Mouse (Mus musculus): ENCODE results near the gene Usp21.
A peak's percentile ranks its signal among the peaks of the same experiment; 100 is the strongest.
"Not testable (repeated sequence)": the region's sequence is repeated elsewhere in the genome, so short reads cannot be mapped to it uniquely, and the experiment has no call there.

Usp21 gene

DNA sequence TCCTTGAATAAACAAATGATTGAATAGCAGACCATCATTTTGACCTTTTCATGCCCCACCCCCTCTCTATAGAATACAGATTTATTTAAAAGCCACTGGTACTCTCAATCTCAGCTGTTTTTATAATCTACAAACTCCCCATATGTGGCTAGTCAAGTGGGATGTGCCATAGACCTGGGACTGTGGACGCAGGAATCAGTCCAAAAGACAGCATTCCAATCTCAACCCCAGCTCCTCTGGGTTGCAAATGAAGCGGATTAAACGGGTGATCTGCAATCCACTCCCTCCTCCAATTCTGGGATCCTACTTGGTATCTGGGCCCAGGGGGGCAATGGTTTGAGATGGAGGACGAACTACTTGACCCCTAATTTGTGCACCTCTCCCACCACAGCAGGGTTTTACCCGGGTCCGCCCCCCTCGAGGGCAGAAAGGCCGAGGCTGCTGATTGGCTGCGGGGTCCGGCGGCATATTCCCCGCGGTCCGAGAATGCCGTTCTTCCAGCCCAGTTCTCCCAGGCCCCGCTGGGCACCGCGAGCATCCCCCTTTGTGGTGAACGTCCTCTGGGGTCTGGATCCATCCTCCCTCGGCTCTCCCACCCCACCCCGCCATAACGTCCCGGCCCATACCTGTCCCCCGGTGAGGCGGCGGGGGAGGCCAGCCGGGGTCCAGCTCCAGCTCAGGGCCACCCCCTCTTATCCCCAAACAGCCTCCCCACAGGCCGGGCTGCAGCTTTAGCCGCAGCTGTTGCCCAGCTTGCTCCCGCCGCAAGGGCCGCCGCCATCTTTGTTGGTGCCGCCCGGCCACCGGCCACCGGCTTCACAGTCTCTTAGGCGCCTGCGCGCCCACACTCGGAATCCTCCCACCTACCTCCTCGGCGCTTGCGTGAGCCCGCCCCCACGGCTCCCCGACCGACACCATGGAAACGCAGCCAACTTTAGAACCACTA lies at the start of gene Usp21:
TSS of gene Usp21 (minus strand) at position 856 of the 946 bp plus-strand sequence.
- peak; percentile 95 for DNase-seq (ENCODE audit: low spot score)

DNA sequence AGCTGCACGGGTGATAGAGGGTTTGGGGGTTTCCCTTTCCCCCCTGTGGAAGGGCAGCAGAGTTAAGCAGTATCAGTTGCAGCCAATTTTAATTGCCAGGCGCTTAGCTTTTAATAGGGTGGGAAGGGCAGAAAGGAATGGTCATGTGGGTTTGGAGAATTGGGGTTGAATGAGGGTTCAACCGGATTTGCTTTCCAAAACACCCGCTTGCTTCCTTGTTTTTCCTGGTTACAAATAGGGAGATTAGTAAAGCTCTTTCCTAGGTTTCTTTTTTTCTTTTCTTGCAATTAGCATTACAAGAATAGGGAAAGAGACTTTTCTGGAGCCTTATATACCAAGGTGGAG lies 42.4 kb upstream of the Usp21 start:
- no peak for DNase-seq (ENCODE audit: low spot score)

DNA sequence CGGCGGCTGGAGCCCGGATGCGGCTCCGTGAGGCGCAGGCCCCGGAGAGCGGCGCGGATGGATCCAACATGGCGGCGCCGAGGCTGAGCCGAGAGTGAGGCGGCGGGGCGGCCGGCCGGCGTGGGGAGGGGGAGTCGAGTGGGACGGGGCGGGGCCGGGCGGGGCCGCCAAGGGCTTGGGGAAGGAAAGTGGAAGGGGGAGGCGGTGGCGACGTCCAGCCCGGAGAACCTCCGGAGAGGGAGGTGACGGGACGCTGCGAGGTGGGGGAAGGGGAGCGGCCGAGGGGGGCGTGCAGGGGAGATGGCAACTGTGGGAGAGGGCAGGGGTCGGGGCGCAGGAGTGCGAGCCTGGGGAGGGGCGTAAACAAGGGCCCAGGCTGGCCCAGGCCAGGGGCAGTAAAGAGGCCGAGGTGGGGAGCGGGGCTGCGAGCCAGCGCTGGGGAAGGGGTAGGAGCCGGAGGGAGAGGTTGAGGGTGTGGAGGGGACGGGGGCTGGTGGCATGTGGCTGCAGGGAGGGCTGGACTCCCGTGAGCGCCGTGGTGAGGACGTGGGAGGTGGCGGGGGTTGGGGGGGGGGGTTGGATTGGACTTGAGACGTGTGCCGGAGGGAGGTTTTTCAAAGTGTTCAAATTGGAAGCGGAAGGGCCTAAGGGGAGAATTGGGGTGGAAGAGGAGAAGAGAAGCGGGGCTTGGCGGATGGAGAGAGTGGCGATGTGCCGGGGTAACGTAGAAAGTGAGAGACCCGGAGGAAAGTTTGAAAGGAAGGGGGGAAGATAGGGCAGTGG lies 41.8 kb upstream of the Usp21 start:
- DNase-seq (ENCODE audit: low spot score), result peak; percentile 96

DNA sequence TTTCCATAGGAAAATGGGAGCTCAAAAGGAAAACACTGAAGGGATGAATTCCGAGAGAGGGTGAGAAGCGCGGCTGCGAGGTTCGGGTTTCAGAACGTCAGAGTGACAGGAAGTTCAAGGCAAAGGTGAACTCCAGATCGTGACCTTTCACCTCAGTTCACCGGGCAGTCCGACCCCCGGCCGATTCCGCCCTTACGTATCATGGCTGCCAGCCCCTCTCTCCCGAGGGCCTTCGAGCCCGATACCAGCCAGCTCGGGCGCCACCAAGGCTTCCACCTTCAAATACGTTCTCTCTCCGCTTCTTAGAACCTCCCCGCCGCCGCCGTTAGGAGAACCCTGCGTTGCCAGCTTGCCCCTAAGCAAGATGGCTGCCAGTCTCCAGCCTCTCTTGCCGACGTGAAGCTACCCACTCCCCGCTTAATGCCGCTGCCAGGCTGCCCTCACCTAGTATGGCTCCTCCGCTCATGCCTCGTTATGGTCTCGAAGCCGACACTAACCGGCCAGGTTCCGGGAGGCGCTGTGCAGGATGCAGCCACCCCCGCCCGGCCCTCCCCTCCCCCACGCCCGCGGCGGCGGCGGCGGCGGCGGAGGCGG lies 41.1 kb upstream of the Usp21 start, which contains the start of gene Dedd:
TSS of gene Dedd (plus strand) at position 307 of the 594 bp plus-strand sequence.
- DNase-seq (ENCODE audit: low spot score), result peak; percentile 97

DNA sequence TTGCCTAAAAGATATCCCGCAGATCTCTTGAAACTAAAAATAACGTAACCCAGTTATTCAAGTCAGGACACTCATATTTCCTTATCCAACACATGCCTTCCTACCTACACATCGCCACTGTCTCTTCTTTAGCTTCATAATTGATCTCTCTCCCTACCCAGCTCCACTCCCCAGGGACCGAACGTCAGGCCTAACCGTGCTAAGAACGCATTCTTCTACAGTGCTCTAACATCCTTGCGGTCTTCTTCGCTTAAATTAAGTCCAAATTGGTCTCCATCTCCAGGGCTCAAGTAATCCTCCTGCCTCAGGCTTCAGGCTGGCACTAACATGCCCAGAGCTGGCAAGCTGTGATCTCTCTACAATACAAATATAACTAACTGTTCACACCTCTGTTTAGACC lies 40.5 kb upstream of the Usp21 start:
- DNase-seq (ENCODE audit: low spot score), result peak; percentile 71

DNA sequence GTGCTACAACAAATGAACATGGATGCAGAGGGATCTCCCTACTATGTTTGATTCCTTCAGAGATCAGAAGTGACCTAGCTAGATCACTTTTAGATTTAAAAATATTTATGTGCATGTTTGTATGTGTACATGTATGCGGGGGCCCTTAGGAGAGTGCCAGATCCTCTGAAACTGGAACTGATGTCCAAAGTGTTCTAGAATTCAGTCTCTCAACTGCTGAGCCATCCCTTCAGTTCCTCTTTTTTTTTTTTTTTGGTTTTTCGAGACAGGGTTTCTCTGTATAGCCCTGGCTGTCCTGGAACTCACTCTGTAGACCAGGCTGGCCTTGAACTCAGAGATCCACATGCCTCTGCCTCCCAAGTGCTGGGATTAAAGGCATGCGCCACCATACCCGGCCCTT lies 38.8 kb upstream of the Usp21 start:
- not testable (repeated sequence) for DNase-seq (ENCODE audit: low spot score)

- no peak for DNase-seq (ENCODE audit: low spot score)
Observed at GRCm38 (mm10) chr1:171325571-171325970, 37.8 kb upstream of the Usp21 start.

GRCm38 (mm10) chr1:171322012-171322411 lies 34.2 kb upstream of the Usp21 start:
- no peak for DNase-seq (ENCODE audit: low spot score)

GRCm38 (mm10) chr1:171321415-171321814 lies 33.6 kb upstream of the Usp21 start:
- peak; percentile 67 for DNase-seq (ENCODE audit: low spot score)

- DNase-seq (ENCODE audit: low spot score), result no peak
Observed at GRCm38 (mm10) chr1:171320151-171320550, 32.4 kb upstream of the Usp21 start.

- no peak for DNase-seq (ENCODE audit: low spot score)
Observed at GRCm38 (mm10) chr1:171319748-171320147, 32.0 kb upstream of the Usp21 start.

DNA sequence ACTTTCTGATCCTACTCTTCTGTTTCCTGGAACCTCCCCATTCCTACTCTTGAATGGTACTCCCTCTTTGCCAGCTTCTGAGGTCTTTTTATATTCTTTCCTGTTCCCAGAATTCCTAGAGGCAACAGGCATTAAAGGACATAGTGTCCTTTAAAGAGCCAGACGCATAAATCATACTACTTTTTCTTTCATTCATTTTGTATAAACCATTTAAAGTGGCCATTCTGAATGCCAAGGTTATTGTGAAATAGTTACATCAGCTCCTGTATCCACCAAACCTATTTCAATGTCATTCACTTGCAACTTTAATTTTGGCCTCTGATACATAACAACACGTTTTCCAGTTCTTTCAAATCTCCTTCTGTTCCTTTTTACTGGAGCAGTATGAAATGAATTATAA lies 21.5 kb upstream of the Usp21 start:
- no peak for DNase-seq (ENCODE audit: low spot score)

- not testable (repeated sequence) for DNase-seq (ENCODE audit: low spot score)
Observed at GRCm38 (mm10) chr1:171306157-171306556, 18.4 kb upstream of the Usp21 start.

- no peak for DNase-seq (ENCODE audit: low spot score)
Observed at GRCm38 (mm10) chr1:171298226-171298625, 10.4 kb upstream of the Usp21 start.

DNA sequence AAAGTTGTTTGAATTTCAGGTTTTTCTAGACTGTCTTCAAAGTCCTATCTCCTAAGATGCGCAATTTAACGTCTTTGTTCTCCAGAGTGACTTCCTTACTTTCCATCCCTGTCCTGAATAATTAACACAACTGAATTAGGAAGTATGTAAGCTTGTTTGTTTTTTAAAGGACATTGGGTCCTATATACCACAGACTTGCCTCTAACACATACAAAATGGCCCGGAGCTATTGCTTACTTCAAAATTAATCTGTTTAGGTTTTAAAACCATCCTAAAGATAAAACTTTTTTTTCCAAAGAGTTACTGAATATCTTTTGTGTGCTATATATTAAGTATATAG lies 7.2 kb upstream of the Usp21 start:
- DNase-seq (ENCODE audit: low spot score), result no peak

DNA sequence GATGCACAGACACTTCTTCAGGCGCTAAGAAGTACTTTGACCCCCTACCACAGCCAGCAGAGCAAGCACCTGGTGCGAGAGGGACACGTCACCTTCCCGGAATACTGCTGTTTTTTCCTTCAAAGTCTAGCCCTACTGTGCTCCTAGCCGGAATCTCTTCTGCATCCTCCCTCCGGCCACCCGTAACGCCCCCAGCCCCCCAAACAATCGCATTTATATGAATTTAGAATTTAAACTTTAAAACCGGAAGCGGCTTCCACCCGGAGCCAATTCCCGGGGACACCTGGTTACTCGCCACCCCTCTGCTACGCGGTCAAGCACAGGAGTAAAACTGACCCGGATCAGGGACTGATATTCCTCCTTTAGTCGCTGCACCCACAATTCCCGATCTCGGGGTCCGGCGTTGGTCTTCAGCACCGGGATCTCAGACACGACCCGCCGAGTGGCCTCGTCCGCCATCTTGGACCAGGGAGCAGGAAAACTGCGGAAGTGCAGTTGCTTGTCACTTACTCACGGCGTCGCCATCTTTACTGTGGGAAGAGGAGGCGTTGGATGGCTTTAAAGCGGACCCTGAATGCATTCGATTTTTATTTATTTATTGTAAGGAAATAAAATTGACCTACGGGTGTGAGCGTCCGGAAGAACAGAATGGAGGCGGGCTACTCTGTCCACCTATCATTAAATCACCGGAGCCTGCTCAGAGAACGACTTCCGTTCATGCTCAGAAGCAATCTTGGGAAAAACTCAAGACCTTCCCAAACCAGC lies 6.7 kb upstream of the Usp21 start, which contains the start of gene Ufc1:
TSS of gene Ufc1 (minus strand) at position 727 of the 765 bp plus-strand sequence.
- DNase-seq (ENCODE audit: low spot score), result peak; percentile 92

DNA sequence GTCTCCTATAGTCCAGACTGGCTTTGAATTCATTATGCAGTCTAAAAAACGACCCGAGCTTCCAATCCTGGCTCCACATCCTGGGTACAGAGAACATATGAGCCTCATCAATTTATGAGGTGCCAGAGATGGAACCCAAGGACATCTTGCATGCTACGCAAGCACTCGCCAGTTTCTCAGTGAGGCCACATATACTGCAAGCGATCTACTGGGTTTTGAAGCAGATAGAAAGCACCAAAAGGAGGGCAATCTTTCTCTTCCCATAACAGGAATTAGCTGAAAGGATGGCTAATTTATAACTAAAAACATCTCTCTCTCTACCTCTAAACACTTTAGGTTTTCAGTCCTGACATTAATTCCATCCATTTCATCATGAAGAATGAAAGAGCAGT lies 6.1 kb upstream of the Usp21 start:
- DNase-seq (ENCODE audit: low spot score), result peak; percentile 54

- DNase-seq (ENCODE audit: low spot score), result peak; percentile 45
Observed at GRCm38 (mm10) chr1:171293351-171293750, 5.6 kb upstream of the Usp21 start.

- no peak for DNase-seq (ENCODE audit: low spot score)
Observed at GRCm38 (mm10) chr1:171288328-171288727, 537 bp upstream of the Usp21 start.

DNA sequence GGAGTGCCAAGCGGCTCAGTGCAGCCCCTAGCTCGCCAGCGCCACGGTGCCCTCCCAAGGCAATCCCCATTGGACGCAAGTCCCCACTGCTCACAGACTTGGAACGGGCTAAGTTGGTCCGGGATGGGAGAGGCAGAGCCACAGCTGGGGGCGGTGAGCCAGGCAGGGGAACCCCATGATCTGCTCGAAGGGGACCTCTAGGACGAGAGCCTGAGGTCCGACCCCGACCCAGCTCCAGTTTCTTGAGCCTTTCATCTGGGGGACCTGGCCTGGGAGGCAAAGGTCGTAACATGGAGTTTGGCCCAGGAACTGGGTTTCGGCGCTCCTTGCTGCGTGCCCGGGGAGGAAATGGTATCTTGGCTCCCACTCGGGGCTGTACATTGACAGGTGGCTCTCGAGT lies 1.3 kb downstream of the Usp21 start:
- no peak for DNase-seq (ENCODE audit: low spot score)

DNA sequence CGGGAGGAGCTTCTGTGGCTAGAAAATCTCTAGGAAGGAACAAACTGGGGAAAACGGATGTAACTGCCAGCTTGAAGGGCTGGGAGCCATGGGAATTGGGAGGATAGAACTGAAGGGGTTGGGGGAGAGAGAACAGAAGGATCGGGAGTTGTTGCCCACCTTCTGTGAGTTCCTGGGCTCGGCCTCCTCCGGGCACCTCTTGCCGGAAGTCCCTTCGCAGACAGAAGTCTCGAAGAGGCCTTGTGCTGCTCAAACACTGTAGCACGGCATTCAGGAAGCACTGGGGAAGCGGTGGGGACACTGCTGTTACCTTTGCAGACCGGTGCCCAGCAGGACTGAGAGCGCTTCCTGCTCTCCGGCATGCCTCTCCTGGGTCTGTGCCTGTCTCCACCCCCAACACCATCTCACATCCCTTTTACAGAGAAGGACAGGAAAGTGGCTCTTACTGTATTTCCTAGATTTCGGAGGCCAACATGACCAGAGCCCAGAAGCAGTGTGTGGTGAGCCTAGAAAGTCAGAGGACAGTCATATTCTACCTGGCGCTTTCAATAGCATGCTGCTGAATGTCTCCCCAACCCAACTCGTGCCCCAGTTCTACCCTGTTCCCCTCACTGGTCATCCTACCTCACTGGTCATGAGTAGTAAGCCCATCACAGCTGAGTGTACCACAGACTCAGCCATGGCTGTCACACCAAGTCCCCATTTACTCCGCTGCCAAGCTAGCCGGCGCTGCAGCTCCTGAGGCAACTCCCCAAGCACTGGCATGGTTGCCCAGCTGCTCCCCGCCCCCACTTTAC lies 2.5 kb downstream of the Usp21 start:
- no peak for DNase-seq (ENCODE audit: low spot score)

Data from MN1 (cell line).